Mouse (Mus musculus) right cerebral cortex, postnatal 14 days (tissue): ENCODE measurements around the gene Gm7861.
"Not testable (repeated sequence)": the region's sequence is repeated elsewhere in the genome, so short reads cannot be mapped to it uniquely, and the experiment has no call there.

Experiments used
- DNase-seq: peaks from one replicate; pipeline ENCODE4 v3.0.0; 2022

The Gm7861 gene

GRCm38 (mm10) chr8:21594408-21594807 is at the start of gene Gm7861:
Gene Gm7861, minus strand, starts transcription at chr8:21594508.
- not testable (repeated sequence) for DNase-seq

DNA sequence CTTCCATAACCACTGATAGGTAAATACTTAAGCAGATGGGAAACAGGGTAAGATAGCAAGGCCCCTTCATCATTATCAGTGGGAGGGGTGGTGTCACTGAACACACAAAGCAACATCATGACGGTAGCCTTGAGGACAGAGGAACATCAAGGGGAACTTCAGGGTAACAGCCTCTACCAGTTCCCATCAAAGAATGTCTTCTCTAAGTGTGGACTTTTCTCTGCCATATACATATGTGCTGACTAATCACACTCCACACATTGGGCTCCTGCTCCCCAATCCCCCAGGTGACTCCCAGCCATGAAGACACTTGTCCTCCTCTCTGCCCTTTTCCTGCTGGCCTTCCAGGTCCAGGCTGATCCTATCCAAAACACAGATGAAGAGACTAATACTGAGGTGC is 23.6 kb upstream of the Gm7861 start, which contains the start of gene Defa26:
Defa26 (plus strand) TSS at position 301 of the 400 bp plus-strand sequence.
- DNase-seq: not testable (repeated sequence)

- DNase-seq: not testable (repeated sequence)
These were observed 11.6 kb downstream of the Gm7861 start, which contains the start of gene Defa28 for GRCm38 (mm10) chr8:21582706-21583105. Gene Defa28, plus strand, starts transcription at chr8:21583006.

GRCm38 (mm10) chr8:21565086-21565485 is 29.2 kb downstream of the Gm7861 start, which contains the start of gene Defa37:
Gene Defa37, plus strand, starts transcription at chr8:21565386.
- not testable (repeated sequence) for DNase-seq
